Mouse (Mus musculus) limb, embryonic 14.5 days (tissue): Measurements from ENCODE around the gene Sdk1. TPM values are rescaled to one million over a fixed set of nuclear protein-coding genes. Genes with fewer than 3 reads are reported as not detected.

Experiments
- ATAC-seq: fragments of 200-750 bp; cut with Nextera tagmentation; 2 replicates; pipeline ENCODE4 v1.8.0; 2017; ENCODE audit warnings: low read depth, moderate number of reproducible peaks, moderate TSS enrichment; ENCODE audit not compliant: low FRiP score
- DNase-seq: peaks from one replicate; pipeline ENCODE4 v3.0.0-alpha.2; 2015; ENCODE audit warnings: low spot score
- H3K27ac ChIP-seq: fragments of 300-500 bp; sonication (generic); replicated peaks from 2 replicates; pipeline ENCODE4 v1.5.1; 2014; ENCODE audit warnings: low read depth, mild to moderate bottlenecking, low read length, moderate library complexity, mixed read lengths
- H3K27me3 ChIP-seq: fragments of 300-500 bp; sonication (generic); 2 replicates; pipeline ENCODE4 v1.6.1; 2014; ENCODE audit warnings: low read length, mixed read lengths; ENCODE audit not compliant: control insufficient read depth, insufficient read depth
- H3K36me3 ChIP-seq: fragments of 300-500 bp; sonication (generic); 2 replicates; pipeline ENCODE4 v1.6.1; 2014; ENCODE audit warnings: mild to moderate bottlenecking, low read length, moderate library complexity, mixed read lengths; ENCODE audit not compliant: control insufficient read depth, insufficient read depth
- H3K4me1 ChIP-seq: fragments of 300-500 bp; sonication (generic); 2 replicates; pipeline ENCODE4 v1.6.1; 2014; ENCODE audit warnings: antibody characterized with exemption, low read length, mixed read lengths; ENCODE audit not compliant: control insufficient read depth, insufficient read depth
- H3K4me2 ChIP-seq: fragments of 300-500 bp; sonication (generic); replicated peaks from 2 replicates; pipeline ENCODE4 v1.6.1; 2014; ENCODE audit warnings: low read depth, mild to moderate bottlenecking, low read length, moderate library complexity; ENCODE audit not compliant: severe bottlenecking
- H3K4me3 ChIP-seq: fragments of 300-500 bp; sonication (generic); replicated peaks from 2 replicates; pipeline ENCODE4 v1.5.1; 2014; ENCODE audit warnings: low read length
- H3K9ac ChIP-seq: fragments of 300-500 bp; sonication (generic); 2 replicates; pipeline ENCODE4 v1.6.1; 2014; ENCODE audit warnings: mild to moderate bottlenecking, low read depth, low read length, moderate library complexity; ENCODE audit not compliant: severe bottlenecking
- H3K9me3 ChIP-seq: fragments of 300-500 bp; sonication (generic); 2 replicates; pipeline ENCODE4 v1.6.1; 2016; ENCODE audit warnings: low read length; ENCODE audit not compliant: control insufficient read depth
- POLR2A ChIP-seq: fragments of 200-500 bp; IDR thresholded peaks from 2 replicates; pipeline ENCODE4 v1.8.0; 2012; ENCODE audit warnings: inconsistent platforms, mild to moderate bottlenecking, moderate library complexity, borderline replicate concordance; ENCODE audit not compliant: insufficient read depth, insufficient read length; ENCODE audit errors: extremely low read depth
- WGBS: fragments of 180-500 bp; shearing (Covaris S2); extraction: QIAGEN DNeasy Blood & Tissue Kit; methylation state at CpG from one replicate; pipeline ENCODE4 v1.1.7; 2014; 5-methylcytosine and 5-hydroxymethylcytosine counted together
- polyA plus RNA-seq, 2 experiments: library from polyadenylated mRNA; depleted of rRNA in 1 of 2; stranded (reverse) in 1 of 2; unstranded in 1 of 2; fragments of >200 nt; fragmentation: Nextera tagmentation in 1 of 2; extraction: Ambion mirVana in 1 of 2; gene quantifications; 2 replicates each; pipeline versions ENCODE4 v1.2.1 to v1.2.3; 2012 to 2014

Gene Sdk1
- polyA plus RNA-seq, 2 experiments = 2.8 to 7.2 TPM

DNA sequence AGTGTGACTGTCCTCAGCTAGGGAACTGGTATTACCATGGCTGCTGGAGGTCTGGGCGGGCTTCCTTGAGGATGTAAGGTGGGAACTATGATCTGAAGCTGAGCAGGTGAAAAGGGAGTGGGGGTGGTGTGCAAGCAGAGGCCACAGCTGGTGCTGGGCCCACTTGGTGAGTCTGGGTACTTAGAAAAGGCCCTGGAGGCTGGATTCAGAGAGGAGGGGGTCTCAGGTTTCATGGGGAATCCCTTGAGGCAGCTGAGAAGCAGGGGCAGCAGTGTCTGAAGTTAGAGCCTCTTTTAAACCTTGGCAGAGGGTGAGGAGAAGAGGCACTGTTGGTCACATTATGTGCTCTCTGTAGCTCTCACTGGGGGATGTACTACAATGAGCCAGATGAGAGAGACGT lies 163.4 kb downstream of the Sdk1 start:
- no peak overlapping the region for H3K9ac ChIP-seq
- H3K4me1 ChIP-seq = peaks cover 4% of the 10 kb centered on the region; the same call in 1 of the 2 replicates
- ATAC-seq (no peak), DNase-seq (no peak)
- no peak overlapping the region for H3K4me2 ChIP-seq
- no peak for TF ChIP-seq POLR2A
- H3K36me3 ChIP-seq = no peaks in the 10 kb centered on the region
- H3K4me3 ChIP-seq = no peak overlapping the region
- no peak overlapping the region for H3K27ac ChIP-seq
- H3K27me3 ChIP-seq = no peaks in the 10 kb centered on the region
- 29% methylated on average over 2 of the region's 2 CpGs for WGBS
- no peaks in the 10 kb centered on the region for H3K9me3 ChIP-seq

GRCm38 (mm10) chr5:141406926-141407325 lies 165.6 kb downstream of the Sdk1 start:
- H3K9ac ChIP-seq = no peak overlapping the region
- H3K27ac ChIP-seq = no peak overlapping the region
- H3K27me3 ChIP-seq = no peaks in the 10 kb centered on the region
- no peaks in the 10 kb centered on the region for H3K36me3 ChIP-seq
- no peaks in the 10 kb centered on the region for H3K9me3 ChIP-seq
- no peak for TF ChIP-seq POLR2A
- peaks cover 4% of the 10 kb centered on the region; the same call in 1 of the 2 replicates for H3K4me1 ChIP-seq
- WGBS = 74% methylated on average over 7 of the region's 7 CpGs
- no peak overlapping the region for H3K4me2 ChIP-seq
- DNase-seq (no peak), ATAC-seq (no peak)
- no peak overlapping the region for H3K4me3 ChIP-seq

- Histone ChIP-seq H3K9me3 (no peaks in the 10 kb centered on the region), H3K9ac (no peak overlapping the region), H3K27ac (no peak overlapping the region), H3K4me1 (no peaks in the 10 kb centered on the region), H3K4me2 (no peak overlapping the region), H3K36me3 (no peaks in the 10 kb centered on the region), H3K4me3 (no peak overlapping the region), H3K27me3 (no peaks in the 10 kb centered on the region)
- 59% methylated on average over 11 of the region's 11 CpGs for WGBS
- TF ChIP-seq POLR2A = no peak
- no peak for ATAC-seq
- DNase-seq = no peak
Measured at GRCm38 (mm10) chr5:141413013-141413412, 171.7 kb downstream of the Sdk1 start.

- Histone ChIP-seq H3K4me1 (no peaks in the 10 kb centered on the region), H3K27ac (no peak overlapping the region), H3K4me2 (no peak overlapping the region), H3K9me3 (no peaks in the 10 kb centered on the region), H3K4me3 (no peak overlapping the region), H3K9ac (no peak overlapping the region), H3K36me3 (no peaks in the 10 kb centered on the region), H3K27me3 (no peaks in the 10 kb centered on the region)
- ATAC-seq (no peak), DNase-seq (no peak)
- TF ChIP-seq POLR2A = no peak
- 54% methylated on average over 10 of the region's 10 CpGs for WGBS
Measured at GRCm38 (mm10) chr5:141415644-141416243, 174.5 kb downstream of the Sdk1 start.

- ATAC-seq (no peak), DNase-seq (no peak)
- no peaks in the 10 kb centered on the region for H3K4me1 ChIP-seq
- no peaks in the 10 kb centered on the region for H3K9me3 ChIP-seq
- no peaks in the 10 kb centered on the region for H3K27me3 ChIP-seq
- H3K27ac ChIP-seq = no peak overlapping the region
- H3K36me3 ChIP-seq = no peaks in the 10 kb centered on the region
- 74% methylated on average over 3 of the region's 3 CpGs for WGBS
- no peak overlapping the region for H3K9ac ChIP-seq
- H3K4me2 ChIP-seq = no peak overlapping the region
- H3K4me3 ChIP-seq = no peak overlapping the region
- no peak for TF ChIP-seq POLR2A
Measured at GRCm38 (mm10) chr5:141428132-141428531, 186.8 kb downstream of the Sdk1 start.
